Mouse (Mus musculus): Measurements from ENCODE around the gene Gm20388. TPM values are rescaled to one million over a fixed set of nuclear protein-coding genes. Genes with fewer than 3 reads are reported as not detected.
"Not testable (repeated sequence)": the region's sequence is repeated elsewhere in the genome, so short reads cannot be mapped to it uniquely, and the experiment has no call there.

Gm20388 gene
- polyA plus RNA-seq, 1 experiment from 2014 or later = not detected

DNA sequence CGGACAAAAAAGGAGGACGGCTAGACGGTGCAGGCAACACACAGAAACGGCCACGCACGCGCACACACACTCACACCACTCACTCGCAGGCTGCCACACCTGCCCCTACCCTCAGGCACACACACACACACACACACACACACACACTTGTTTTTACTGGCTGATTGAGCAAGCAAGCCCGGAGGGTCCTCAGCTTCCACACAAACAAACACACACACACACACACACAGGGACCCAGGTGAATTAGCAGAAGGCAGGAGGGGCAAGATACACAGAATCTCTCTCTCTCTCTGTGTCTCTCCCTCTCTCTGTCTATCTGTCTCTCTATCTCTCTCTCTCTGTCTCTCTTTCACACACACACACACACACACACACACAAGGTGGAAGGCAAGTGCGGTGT, 3664.7 kb downstream of the Gm20388 start:
- not testable (repeated sequence) for H3K27ac ChIP-seq; H3K36me3 ChIP-seq; H3K9me3 ChIP-seq; ATAC-seq (ENCODE audit: insufficient number of reproducible peaks, insufficient read depth, low FRiP score, low TSS enrichment); H3K9ac ChIP-seq; H3K27me3 ChIP-seq; H3K4me2 ChIP-seq (replicated peaks); H3K4me3 ChIP-seq; H3K4me1 ChIP-seq
- 89% methylated on average over 1 of the region's 10 CpGs for WGBS

DNA sequence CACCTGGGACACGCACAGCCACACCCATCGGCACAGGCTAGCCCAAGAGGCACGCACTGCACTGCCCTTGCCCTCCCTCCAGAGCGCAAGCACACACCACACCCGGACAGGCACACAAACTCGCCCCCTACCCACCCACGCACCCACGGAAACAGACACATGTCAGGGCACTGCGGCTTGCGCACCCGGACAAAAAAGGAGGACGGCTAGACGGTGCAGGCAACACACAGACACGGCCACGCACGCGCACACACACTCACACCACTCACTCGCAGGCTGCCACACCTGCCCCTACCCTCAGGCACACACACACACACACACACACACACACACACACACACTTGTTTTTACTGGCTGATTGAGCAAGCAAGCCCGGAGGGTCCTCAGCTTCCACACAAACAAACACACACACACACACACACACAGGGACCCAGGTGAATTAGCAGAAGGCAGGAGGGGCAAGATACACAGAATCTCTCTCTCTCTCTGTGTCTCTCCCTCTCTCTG, 3690.1 kb downstream of the Gm20388 start:
- 76% methylated on average over 16 of the region's 19 CpGs for WGBS
- not testable (repeated sequence) for H3K9ac ChIP-seq

DNA sequence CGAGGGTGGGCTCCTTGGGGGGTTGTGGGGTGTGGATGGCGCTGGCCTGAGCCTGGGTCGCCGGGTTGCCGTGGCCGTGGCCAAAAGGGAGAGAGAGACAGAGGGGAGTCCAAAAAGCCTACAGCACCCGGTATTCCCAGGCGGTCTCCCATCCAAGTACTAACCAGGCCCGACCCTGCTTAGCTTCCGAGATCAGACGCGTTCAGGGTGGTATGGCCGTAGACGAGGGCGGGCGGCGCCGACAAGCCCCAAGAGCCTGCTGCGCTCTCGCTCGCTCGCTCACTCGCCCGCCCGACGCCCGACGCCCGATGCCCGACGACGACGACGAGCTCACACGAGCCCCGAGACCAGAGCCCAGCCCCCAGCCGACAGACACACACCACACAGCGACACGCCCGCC, 3690.8 kb downstream of the Gm20388 start:
- H3K4me3 ChIP-seq; H3K4me2 ChIP-seq (replicated peaks); H3K27ac ChIP-seq; H3K4me1 ChIP-seq; ATAC-seq (ENCODE audit: insufficient number of reproducible peaks, insufficient read depth, low FRiP score, low TSS enrichment); H3K9me3 ChIP-seq; H3K27me3 ChIP-seq; H3K36me3 ChIP-seq; H3K9ac ChIP-seq: not testable (repeated sequence)
- no CpG with 5 or more reads among the region's 40 CpGs for WGBS

More for the DNA sequence above, 3690.1 kb downstream of the Gm20388 start:
- H3K4me2 ChIP-seq (replicated peaks); H3K27me3 ChIP-seq; ATAC-seq (ENCODE audit: insufficient number of reproducible peaks, insufficient read depth, low FRiP score, low TSS enrichment); H3K27ac ChIP-seq; H3K4me3 ChIP-seq; H3K9me3 ChIP-seq; H3K4me1 ChIP-seq; H3K36me3 ChIP-seq: not testable (repeated sequence)

DNA sequence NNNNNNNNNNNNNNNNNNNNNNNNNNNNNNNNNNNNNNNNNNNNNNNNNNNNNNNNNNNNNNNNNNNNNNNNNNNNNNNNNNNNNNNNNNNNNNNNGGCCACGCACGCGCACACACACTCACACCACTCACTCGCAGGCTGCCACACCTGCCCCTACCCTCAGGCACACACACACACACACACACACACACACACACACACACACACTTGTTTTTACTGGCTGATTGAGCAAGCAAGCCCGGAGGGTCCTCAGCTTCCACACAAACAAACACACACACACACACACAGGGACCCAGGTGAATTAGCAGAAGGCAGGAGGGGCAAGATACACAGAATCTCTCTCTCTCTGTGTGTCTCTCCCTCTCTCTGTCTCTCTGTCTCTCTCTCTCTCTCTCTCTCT, 3702.0 kb downstream of the Gm20388 start:
- H3K36me3 ChIP-seq; H3K9me3 ChIP-seq; H3K9ac ChIP-seq; H3K4me2 ChIP-seq (replicated peaks); H3K27ac ChIP-seq; H3K4me1 ChIP-seq; ATAC-seq (ENCODE audit: insufficient number of reproducible peaks, insufficient read depth, low FRiP score, low TSS enrichment); H3K4me3 ChIP-seq; H3K27me3 ChIP-seq: not testable (repeated sequence)
- 60% methylated on average over 1 of the region's 5 CpGs for WGBS

DNA sequence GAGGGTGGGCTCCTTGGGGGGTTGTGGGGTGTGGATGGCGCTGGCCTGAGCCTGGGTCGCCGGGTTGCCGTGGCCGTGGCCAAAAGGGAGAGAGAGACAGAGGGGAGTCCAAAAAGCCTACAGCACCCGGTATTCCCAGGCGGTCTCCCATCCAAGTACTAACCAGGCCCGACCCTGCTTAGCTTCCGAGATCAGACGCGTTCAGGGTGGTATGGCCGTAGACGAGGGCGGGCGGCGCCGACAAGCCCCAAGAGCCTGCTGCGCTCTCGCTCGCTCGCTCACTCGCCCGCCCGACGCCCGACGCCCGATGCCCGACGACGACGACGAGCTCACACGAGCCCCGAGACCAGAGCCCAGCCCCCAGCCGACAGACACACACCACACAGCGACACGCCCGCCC, 3712.9 kb downstream of the Gm20388 start:
- H3K27me3 ChIP-seq = peaks cover 31% of the 10 kb centered on the region
- H3K4me2 ChIP-seq (replicated peaks); H3K4me3 ChIP-seq; H3K9me3 ChIP-seq; ATAC-seq (ENCODE audit: insufficient number of reproducible peaks, insufficient read depth, low FRiP score, low TSS enrichment); H3K4me1 ChIP-seq; H3K27ac ChIP-seq; H3K36me3 ChIP-seq; H3K9ac ChIP-seq: not testable (repeated sequence)
- no CpG with 5 or more reads among the region's 39 CpGs for whole genome bisulfite sequencing

DNA sequence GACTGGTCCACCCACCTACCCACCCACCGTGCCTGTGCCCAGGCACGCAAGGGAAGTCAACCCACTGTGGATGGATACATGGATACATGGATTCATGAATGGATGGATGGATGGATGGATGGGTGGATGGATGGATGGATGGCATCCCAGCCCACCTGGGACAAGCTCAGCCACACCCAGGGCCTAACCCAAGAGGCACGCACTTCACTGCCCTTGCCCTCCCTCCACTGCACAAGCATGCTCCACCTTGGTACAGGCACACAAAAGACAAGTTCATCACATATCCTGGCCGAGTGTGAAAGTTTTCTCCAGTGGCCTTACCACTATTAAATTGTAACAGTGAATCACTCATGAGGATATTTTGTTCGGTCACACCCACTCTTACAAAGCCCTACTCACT, 3713.6 kb downstream of the Gm20388 start:
- WGBS = 58% methylated on average over 5 of the region's 5 CpGs
- Histone ChIP-seq H3K4me3 (no peak overlapping the region), H3K27me3 (peaks cover 35% of the 10 kb centered on the region)

DNA sequence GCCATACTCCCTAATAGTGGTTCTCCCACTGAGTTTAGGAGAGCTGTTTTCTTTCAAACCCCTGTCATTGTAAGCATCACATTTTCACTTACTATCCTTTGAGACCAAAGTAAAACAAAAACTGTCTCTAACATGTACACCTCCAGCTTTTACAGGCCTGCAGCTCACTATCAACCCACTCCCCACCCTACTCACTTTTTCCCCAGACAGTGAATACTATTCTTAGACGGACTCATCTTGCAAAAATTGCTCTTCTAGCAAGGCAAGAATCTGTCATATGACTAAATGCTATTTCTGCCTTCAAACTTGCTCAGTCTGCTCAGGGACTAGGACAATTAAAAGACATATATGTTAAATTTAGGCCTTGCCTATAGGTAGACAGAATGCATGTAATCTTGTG, 3714.1 kb downstream of the Gm20388 start:
- no peak for ATAC-seq (ENCODE audit: insufficient number of reproducible peaks, insufficient read depth, low FRiP score, low TSS enrichment)
- 50% methylated on average over 1 of the region's 1 CpGs for WGBS
- H3K27me3 ChIP-seq = peaks cover 39% of the 10 kb centered on the region

More for the DNA sequence above, 3713.6 kb downstream of the Gm20388 start:
- H3K36me3 ChIP-seq = no peaks in the 10 kb centered on the region
- H3K9me3 ChIP-seq = no peaks in the 10 kb centered on the region
- peaks cover 5% of the 10 kb centered on the region; the same call in 1 of the 2 replicates for H3K4me1 ChIP-seq
- H3K4me2 ChIP-seq (replicated peaks) = no peak overlapping the region
- H3K27ac ChIP-seq = no peak overlapping the region
- no peak for ATAC-seq (ENCODE audit: insufficient number of reproducible peaks, insufficient read depth, low FRiP score, low TSS enrichment)
- no peak overlapping the region for H3K9ac ChIP-seq

DNA sequence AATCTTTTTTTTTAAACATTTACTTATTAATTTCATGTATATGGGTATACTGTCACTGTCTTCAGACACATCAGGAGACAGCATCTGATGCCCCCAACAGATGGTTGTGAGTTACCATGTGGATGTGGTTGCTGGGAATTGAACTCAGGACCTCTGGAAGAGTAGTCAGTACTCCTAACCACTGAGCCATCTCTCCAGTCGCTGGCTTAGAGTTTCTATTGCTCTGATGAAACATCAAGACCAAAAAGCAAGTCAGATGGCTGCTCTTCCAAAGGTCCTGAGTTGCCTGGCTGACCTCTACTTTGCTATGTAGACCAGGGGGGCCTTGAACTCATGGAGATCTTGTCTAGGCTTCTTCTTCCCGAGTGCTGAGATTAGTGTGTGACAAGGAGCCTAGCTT, 3715.1 kb downstream of the Gm20388 start:
- Histone ChIP-seq H3K9ac (no peak overlapping the region), H3K4me2 (replicated peaks) (no peak overlapping the region), H3K4me1 (peaks cover 10% of the 10 kb centered on the region; the same call in 1 of the 2 replicates), H3K4me3 (no peak overlapping the region), H3K36me3 (no peaks in the 10 kb centered on the region), H3K27ac (no peak overlapping the region), H3K27me3 (peaks cover 39% of the 10 kb centered on the region), H3K9me3 (no peaks in the 10 kb centered on the region)
- no peak for ATAC-seq (ENCODE audit: insufficient number of reproducible peaks, insufficient read depth, low FRiP score, low TSS enrichment)
- 24% methylated on average over 2 of the region's 2 CpGs for WGBS

More for the DNA sequence above, 3714.1 kb downstream of the Gm20388 start:
- no peaks in the 10 kb centered on the region for H3K36me3 ChIP-seq
- no peak overlapping the region for H3K9ac ChIP-seq
- no peak overlapping the region for H3K4me2 ChIP-seq (replicated peaks)
- no peak overlapping the region for H3K27ac ChIP-seq
- no peaks in the 10 kb centered on the region for H3K9me3 ChIP-seq
- H3K4me3 ChIP-seq = no peak overlapping the region
- peaks cover 7% of the 10 kb centered on the region; the same call in 1 of the 2 replicates for H3K4me1 ChIP-seq

DNA sequence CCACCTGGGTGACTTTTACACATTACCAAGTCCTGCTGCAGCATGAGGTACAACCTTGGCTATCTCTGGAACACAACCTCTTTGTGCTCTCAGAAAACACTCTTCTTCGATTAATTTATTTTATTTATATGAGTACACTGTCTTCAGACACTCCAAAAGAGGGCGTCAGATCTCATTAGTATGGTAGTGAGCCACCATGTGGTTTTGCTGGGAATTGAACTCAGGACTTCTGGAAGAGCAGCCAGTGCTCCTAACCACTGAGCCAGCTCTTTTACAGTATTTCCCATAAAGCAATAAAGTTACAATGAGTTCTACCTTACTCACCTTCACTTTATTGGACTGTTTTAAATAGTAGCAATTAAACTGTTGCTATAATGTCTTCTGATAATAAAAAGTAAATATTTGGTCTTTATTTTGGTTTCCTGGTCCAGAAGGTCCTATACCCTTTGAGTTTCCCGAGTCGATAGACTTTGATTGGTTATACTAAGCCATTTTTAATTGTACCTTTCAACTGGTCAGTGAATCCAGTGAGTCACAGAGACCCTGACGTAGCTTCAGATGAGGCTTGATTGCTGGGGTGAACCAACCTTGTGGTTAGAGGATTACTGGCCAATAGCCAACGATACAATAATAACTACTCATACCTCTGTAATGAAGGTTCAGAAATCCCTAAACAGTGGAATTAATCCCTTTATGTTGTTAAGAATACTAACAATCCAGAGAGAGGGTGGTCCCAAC, 3716.9 kb downstream of the Gm20388 start:
- no peak overlapping the region for H3K4me2 ChIP-seq (replicated peaks)

DNA sequence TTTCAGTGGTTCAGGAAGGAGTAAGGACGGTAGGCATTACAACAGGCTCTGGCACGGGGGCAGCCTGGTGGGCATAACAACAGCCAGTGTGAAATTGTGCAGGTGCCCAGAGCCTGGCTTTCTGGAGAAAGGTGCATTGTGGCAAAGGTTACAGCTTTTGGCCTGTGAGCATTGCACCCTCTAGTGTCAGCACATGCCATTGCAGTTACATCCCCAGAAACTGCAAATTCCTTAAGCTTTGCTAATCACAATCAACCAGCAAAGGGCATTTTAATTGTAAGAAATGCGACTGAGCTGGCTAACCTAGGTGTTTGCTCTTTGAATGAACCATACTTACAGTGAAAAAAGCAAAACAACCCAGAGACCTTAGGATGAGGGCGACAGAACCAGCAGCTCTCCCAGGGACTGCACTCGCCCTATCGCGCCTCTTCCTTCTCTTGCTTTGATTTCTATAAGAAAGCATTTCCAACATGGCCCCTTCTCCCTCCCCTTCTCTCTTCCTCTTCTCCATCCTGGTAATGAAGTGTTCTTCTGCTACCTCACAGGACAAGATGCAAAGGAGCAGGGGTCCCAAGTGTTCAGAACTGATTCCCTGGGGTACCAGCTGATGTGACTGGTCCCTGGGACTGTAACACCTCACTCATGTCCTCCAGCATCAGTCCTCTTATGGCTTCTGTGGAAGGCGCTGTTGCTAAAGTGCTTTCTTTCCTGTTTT, 3717.8 kb downstream of the Gm20388 start:
- H3K9me3 ChIP-seq = no peaks in the 10 kb centered on the region
- peak overlapping the region; percentile 64 for H3K4me2 ChIP-seq (replicated peaks)
- H3K27ac ChIP-seq = no peak overlapping the region
- WGBS = 1% methylated on average over 8 of the region's 8 CpGs
- H3K4me1 ChIP-seq = peaks cover 10% of the 10 kb centered on the region; the same call in 1 of the 2 replicates
- peak overlapping the region; percentile 33 for H3K4me3 ChIP-seq
- no peaks in the 10 kb centered on the region for H3K36me3 ChIP-seq
- ATAC-seq (ENCODE audit: insufficient number of reproducible peaks, insufficient read depth, low FRiP score, low TSS enrichment) = no peak
- peak overlapping the region; percentile 19; the same call in 1 of the 2 replicates for H3K9ac ChIP-seq
- peaks cover 39% of the 10 kb centered on the region for H3K27me3 ChIP-seq

More for the DNA sequence above, 3716.9 kb downstream of the Gm20388 start:
- 62% methylated on average over 6 of the region's 6 CpGs for WGBS
- H3K27me3 ChIP-seq = peaks cover 39% of the 10 kb centered on the region
- no peaks in the 10 kb centered on the region for H3K36me3 ChIP-seq
- peaks cover 10% of the 10 kb centered on the region; the same call in 1 of the 2 replicates for H3K4me1 ChIP-seq
- no peak overlapping the region for H3K4me3 ChIP-seq
- H3K9ac ChIP-seq = no peak overlapping the region
- no peaks in the 10 kb centered on the region for H3K9me3 ChIP-seq
- no peak overlapping the region for H3K27ac ChIP-seq
- ATAC-seq (ENCODE audit: insufficient number of reproducible peaks, insufficient read depth, low FRiP score, low TSS enrichment) = no peak

DNA sequence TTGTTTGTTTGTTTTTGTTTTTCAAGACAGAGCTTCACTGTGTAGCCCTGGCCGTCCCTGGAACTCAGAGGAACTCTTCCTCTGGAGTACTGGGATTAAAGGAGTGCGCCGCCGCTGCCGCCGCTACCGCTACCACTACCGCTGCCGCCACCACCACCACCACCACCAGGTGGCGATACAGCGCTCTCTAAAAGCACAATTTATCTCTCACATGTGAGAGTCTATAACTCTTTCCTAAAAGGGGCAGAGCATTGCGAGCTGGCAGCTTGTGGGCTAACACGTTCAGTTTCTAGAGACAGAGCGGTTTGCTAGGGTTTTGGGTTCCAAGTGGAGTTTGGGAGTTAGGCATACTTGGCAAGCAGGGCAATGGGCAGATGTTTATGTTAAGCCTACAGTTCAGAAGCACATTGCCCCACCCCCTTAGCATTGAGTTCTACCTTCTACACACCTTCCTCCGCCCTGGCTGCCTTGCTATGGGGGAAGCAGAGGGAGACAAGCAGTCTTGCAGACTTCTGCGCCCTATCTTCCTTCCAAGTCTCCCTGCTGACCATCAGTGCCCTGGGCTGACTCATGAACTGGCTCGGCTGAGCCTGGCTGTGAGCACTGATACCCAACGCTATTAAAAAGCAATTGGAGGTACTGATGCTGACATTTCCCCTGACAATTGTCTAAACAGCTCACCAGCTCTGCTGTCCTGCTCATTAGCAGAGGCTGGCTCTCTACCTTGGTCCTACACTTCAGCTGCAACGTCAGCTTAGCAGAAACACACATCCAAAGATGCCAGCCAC, 3718.5 kb downstream of the Gm20388 start:
- Histone ChIP-seq H3K4me1 (peaks cover 10% of the 10 kb centered on the region; the same call in 1 of the 2 replicates), H3K27ac (no peak overlapping the region), H3K9ac (peak overlapping the region; percentile 19; the same call in 1 of the 2 replicates), H3K9me3 (no peaks in the 10 kb centered on the region), H3K4me3 (peak overlapping the region; percentile 33), H3K4me2 (replicated peaks) (peak overlapping the region; percentile 64), H3K27me3 (peaks cover 39% of the 10 kb centered on the region), H3K36me3 (no peaks in the 10 kb centered on the region)
- 11% methylated on average over 19 of the region's 19 CpGs for WGBS
- ATAC-seq (ENCODE audit: insufficient number of reproducible peaks, insufficient read depth, low FRiP score, low TSS enrichment) = no peak; the same call in 1 of the 2 replicates
